Mouse (Mus musculus): Measurements from ENCODE around the gene Tmed6. TPM values are rescaled to one million over a fixed set of nuclear protein-coding genes. Genes with fewer than 3 reads are reported as not detected.
"Not testable (repeated sequence)": the region's sequence is repeated elsewhere in the genome, so short reads cannot be mapped to it uniquely, and the experiment has no call there.

The Tmed6 gene
- total and polyA plus RNA-seq, 2 experiments, result 2.0 TPM; not detected in 1

DNA sequence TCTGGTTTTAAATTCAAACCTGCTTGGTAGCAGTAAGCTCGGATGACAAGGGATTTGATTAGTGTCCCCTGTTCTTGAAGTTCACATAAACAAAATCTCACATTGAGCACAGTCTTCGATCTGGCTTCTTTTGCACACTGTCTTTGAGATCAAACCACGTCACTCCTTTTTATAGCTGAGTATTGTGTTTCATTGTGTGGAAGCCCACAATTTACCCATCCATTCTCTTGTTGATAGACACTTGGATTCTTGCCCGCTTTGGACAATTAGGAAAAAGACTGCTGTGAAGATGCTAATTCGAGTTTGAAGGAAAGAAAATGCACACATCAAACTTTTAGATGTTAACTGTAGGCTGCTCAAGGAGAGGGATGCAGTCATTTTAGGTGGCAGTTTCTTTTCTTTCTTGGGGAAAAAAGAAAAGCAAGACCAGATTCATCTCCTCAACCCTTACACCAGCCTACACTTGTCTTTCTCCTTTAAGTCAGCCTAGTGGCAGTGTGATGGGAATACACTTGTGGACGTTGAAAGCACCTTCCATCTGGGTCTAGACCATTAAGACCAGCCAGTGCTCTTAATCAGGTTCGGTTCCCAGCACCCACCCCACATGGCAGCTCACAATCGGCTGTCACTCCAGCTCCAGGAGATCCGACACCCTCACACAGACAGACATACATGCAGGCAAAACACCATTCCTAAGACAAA lies 45.3 kb upstream of the Tmed6 start:
- 86% methylated on average over 9 of the region's 9 CpGs for WGBS
- no peaks in the 10 kb centered on the region for H3K4me1 ChIP-seq (ENCODE audit: control insufficient read depth, insufficient read depth, low read length)
- no peaks in the 10 kb centered on the region for H3K79me2 ChIP-seq (ENCODE audit: control insufficient read depth, insufficient read depth, low read length)
- no peak overlapping the region for H3K27ac ChIP-seq (replicated peaks; ENCODE audit: insufficient read depth, low read depth, low read length)
- no peaks in the 10 kb centered on the region for H3K27me3 ChIP-seq (ENCODE audit: control insufficient read depth, insufficient read depth, low read length)
- H3K9ac ChIP-seq (ENCODE audit: low read depth, low read length), result no peak overlapping the region
- TF ChIP-seq POLR2A (IDR thresholded peaks at IDR 0.05; ENCODE audit: extremely low read depth, insufficient read depth, low read length), result no peak
- TF ChIP-seq CTCF (IDR thresholded peaks at IDR 0.05; ENCODE audit: low read depth, low read length), result no peak
- no peak for DNase-seq (ENCODE audit: extremely low read depth, low read depth, low spot score)
- no peaks in the 10 kb centered on the region for H3K36me3 ChIP-seq (ENCODE audit: control insufficient read depth, insufficient read depth, low read length)
- no peak overlapping the region for H3K4me3 ChIP-seq (ENCODE audit: insufficient read depth, low read depth, low read length)

DNA sequence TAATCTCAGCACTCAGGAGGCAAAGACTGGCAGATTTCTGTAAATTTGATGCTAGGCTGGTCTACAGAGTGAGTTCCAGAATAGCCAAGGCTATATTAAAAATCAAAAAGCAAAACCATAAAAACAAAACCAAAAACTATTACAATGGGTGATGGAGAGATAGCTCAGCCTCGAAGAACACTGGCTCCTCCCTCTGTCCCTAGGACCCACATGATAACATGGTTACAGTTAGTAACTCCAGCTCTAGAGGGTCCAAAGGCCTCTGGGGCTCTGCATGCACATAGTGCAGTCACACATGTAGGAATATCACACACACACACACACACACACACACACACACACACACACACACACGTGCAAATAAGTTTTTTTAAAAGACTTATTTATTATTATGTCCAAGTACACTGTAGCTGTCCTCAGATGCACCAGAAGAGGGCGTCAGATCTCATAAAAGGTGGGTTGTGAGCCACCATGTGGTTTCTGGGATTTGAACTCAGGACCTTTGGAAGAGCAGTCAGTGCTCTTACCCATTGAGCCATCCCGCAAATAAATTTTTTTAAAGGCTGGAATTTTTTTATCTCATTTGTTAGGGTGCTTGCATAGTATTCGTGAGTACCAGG lies 44.5 kb upstream of the Tmed6 start:
- no peak for DNase-seq (ENCODE audit: extremely low read depth, low read depth, low spot score)
- Histone ChIP-seq H3K4me3 (ENCODE audit: insufficient read depth, low read depth, low read length) (no peak overlapping the region), H3K9ac (ENCODE audit: low read depth, low read length) (no peak overlapping the region), H3K4me1 (ENCODE audit: control insufficient read depth, insufficient read depth, low read length) (no peaks in the 10 kb centered on the region), H3K27me3 (ENCODE audit: control insufficient read depth, insufficient read depth, low read length) (no peaks in the 10 kb centered on the region), H3K27ac (replicated peaks; ENCODE audit: insufficient read depth, low read depth, low read length) (no peak overlapping the region), H3K36me3 (ENCODE audit: control insufficient read depth, insufficient read depth, low read length) (no peaks in the 10 kb centered on the region), H3K79me2 (ENCODE audit: control insufficient read depth, insufficient read depth, low read length) (no peaks in the 10 kb centered on the region)
- 77% methylated on average over 5 of the region's 5 CpGs for WGBS
- no peak for TF ChIP-seq CTCF (IDR thresholded peaks at IDR 0.05; ENCODE audit: low read depth, low read length)
- no peak for TF ChIP-seq POLR2A (IDR thresholded peaks at IDR 0.05; ENCODE audit: extremely low read depth, insufficient read depth, low read length)

DNA sequence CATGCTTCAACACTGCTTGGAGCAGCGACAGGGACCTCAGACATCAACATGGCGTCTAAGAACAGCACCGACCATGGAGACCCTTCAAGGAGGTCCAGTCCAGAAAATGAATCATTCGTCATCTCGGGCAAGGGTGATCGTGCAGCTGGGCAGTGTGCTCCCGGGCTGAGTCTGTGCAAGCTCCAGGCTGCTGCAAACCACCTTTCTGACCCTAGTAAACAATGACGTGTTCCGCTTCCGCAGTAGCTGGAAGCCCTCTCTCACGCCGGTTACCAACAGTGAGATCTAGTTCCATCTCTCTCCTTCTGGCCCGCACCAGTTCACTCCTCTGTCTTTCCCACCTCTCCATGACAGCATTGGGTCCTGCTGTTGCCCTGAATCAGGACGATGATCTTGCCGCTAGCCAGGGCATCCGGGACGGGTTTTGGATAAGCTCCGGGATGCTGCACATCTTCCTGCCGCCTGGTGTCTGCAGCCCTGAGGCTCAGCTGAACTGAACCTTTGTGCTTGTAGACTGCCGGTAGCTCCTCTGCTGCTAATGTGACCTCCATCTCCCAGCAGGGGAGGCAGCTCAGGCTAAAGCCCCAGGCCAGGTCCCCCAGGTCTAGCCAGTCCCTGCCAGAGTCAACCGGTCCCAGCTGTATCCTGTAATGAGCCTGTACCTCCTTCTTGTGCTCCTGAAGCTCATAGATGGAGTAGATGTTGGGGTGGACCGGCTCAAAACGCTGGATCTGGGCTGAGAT lies 43.7 kb upstream of the Tmed6 start:
- TF ChIP-seq CTCF (IDR thresholded peaks at IDR 0.05; ENCODE audit: low read depth, low read length) (no peak), POLR2A (IDR thresholded peaks at IDR 0.05; ENCODE audit: extremely low read depth, insufficient read depth, low read length) (no peak)
- H3K9ac ChIP-seq (ENCODE audit: low read depth, low read length), result no peak overlapping the region
- H3K79me2 ChIP-seq (ENCODE audit: control insufficient read depth, insufficient read depth, low read length), result no peaks in the 10 kb centered on the region
- no peak for DNase-seq (ENCODE audit: extremely low read depth, low read depth, low spot score)
- WGBS, result 67% methylated on average over 23 of the region's 23 CpGs
- no peaks in the 10 kb centered on the region for H3K27me3 ChIP-seq (ENCODE audit: control insufficient read depth, insufficient read depth, low read length)
- H3K4me1 ChIP-seq (ENCODE audit: control insufficient read depth, insufficient read depth, low read length), result no peaks in the 10 kb centered on the region
- H3K4me3 ChIP-seq (ENCODE audit: insufficient read depth, low read depth, low read length), result no peak overlapping the region; the same call in 1 of the 2 replicates
- no peak overlapping the region for H3K27ac ChIP-seq (replicated peaks; ENCODE audit: insufficient read depth, low read depth, low read length)
- H3K36me3 ChIP-seq (ENCODE audit: control insufficient read depth, insufficient read depth, low read length), result no peaks in the 10 kb centered on the region

DNA sequence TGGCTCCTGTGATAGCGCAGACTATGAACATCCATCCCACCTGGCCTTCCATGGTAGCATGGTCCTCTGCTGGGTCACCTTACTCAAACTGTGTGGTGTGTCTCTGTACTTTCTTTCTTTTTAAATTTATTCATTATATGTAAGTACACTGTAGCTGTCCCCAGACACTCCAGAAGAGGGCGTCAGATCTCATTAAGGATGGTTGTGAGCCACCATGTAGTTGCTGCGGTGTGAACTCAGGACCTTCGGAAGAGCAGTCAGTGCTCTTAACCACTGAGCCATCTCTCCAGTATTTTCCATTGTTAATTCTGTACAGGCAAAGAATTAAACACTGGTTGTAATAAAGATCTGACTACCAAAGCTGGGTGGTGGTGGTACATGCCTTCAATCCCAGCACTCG lies 42.6 kb upstream of the Tmed6 start:
- not testable (repeated sequence) for H3K27ac ChIP-seq (replicated peaks; ENCODE audit: insufficient read depth, low read depth, low read length); H3K4me3 ChIP-seq (ENCODE audit: insufficient read depth, low read depth, low read length); DNase-seq (ENCODE audit: extremely low read depth, low read depth, low spot score); H3K36me3 ChIP-seq (ENCODE audit: control insufficient read depth, insufficient read depth, low read length); H3K27me3 ChIP-seq (ENCODE audit: control insufficient read depth, insufficient read depth, low read length); H3K79me2 ChIP-seq (ENCODE audit: control insufficient read depth, insufficient read depth, low read length); H3K4me1 ChIP-seq (ENCODE audit: control insufficient read depth, insufficient read depth, low read length); H3K9ac ChIP-seq (ENCODE audit: low read depth, low read length)
- WGBS, result 97% methylated on average over 5 of the region's 5 CpGs

DNA sequence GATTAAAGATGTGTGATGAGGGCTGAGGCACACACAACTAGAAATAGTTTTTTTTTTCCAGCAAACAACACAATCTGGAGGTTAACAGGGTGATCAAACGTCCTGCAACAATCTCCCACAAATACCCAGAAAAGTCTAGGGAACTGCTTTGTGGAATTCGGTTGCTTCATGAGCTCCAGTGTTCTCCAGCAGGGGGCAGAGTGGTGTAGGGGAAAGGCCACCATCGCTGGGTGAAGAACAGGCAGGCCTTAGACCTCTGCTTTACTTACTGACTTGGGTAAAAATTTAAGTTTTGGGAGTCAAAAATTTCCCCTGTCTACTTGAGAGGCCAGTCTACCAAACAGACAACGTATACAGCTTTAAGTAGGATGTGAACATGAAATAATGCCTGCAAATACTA lies 39.1 kb upstream of the Tmed6 start:
- 9% methylated on average over 4 of the region's 4 CpGs for WGBS
- Histone ChIP-seq H3K27me3 (ENCODE audit: control insufficient read depth, insufficient read depth, low read length) (no peaks in the 10 kb centered on the region), H3K36me3 (ENCODE audit: control insufficient read depth, insufficient read depth, low read length) (no peaks in the 10 kb centered on the region), H3K27ac (replicated peaks; ENCODE audit: insufficient read depth, low read depth, low read length) (no peak overlapping the region), H3K4me3 (ENCODE audit: insufficient read depth, low read depth, low read length) (no peak overlapping the region), H3K79me2 (ENCODE audit: control insufficient read depth, insufficient read depth, low read length) (no peaks in the 10 kb centered on the region), H3K9ac (ENCODE audit: low read depth, low read length) (no peak overlapping the region), H3K4me1 (ENCODE audit: control insufficient read depth, insufficient read depth, low read length) (no peaks in the 10 kb centered on the region)
- TF ChIP-seq POLR2A (IDR thresholded peaks at IDR 0.05; ENCODE audit: extremely low read depth, insufficient read depth, low read length), result no peak
- peak; percentile 88 for TF ChIP-seq CTCF (IDR thresholded peaks at IDR 0.05; ENCODE audit: low read depth, low read length)
- peak; percentile 50 for DNase-seq (ENCODE audit: extremely low read depth, low read depth, low spot score)

DNA sequence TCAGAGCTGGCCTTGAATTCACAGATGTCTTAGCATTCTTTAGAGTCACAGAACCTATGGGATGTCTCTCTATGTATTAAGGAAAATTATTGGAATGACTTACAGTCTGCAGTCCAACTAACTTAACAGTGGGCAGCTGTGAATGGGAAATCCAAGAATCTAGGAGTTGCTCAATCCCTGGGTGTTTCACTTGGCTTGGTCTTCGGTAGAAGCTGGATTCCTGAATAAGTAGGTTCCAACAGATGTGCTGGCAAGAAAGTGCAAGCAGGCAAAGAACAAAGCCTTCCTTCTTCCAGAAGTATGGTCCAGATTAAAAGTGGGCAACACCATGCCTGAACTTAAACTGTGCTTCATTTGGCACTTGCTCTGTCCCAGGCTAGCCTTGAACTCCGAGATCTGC lies 35.2 kb upstream of the Tmed6 start:
- DNase-seq (ENCODE audit: extremely low read depth, low read depth, low spot score), result no peak
- H3K4me3 ChIP-seq (ENCODE audit: insufficient read depth, low read depth, low read length), result no peak overlapping the region
- H3K4me1 ChIP-seq (ENCODE audit: control insufficient read depth, insufficient read depth, low read length), result peaks cover 4% of the 10 kb centered on the region
- 78% methylated on average over 2 of the region's 2 CpGs for WGBS
- H3K9ac ChIP-seq (ENCODE audit: low read depth, low read length), result no peak overlapping the region
- H3K27ac ChIP-seq (replicated peaks; ENCODE audit: insufficient read depth, low read depth, low read length), result no peak overlapping the region
- H3K27me3 ChIP-seq (ENCODE audit: control insufficient read depth, insufficient read depth, low read length), result no peaks in the 10 kb centered on the region
- no peak for TF ChIP-seq POLR2A (IDR thresholded peaks at IDR 0.05; ENCODE audit: extremely low read depth, insufficient read depth, low read length)
- no peak for TF ChIP-seq CTCF (IDR thresholded peaks at IDR 0.05; ENCODE audit: low read depth, low read length)
- 0 out of 2 replicates have a peak, but pooled peaks cover 3% of the 10 kb centered on the region for H3K79me2 ChIP-seq (ENCODE audit: control insufficient read depth, insufficient read depth, low read length)
- H3K36me3 ChIP-seq (ENCODE audit: control insufficient read depth, insufficient read depth, low read length), result no peaks in the 10 kb centered on the region

Data from liver, adult 2 months (tissue).